Mouse (Mus musculus): Measurements from ENCODE around the gene Wfdc15b.
A peak's percentile ranks its signal among the peaks of the same experiment; 100 is the strongest.
"Not testable (repeated sequence)": the region's sequence is repeated elsewhere in the genome, so short reads cannot be mapped to it uniquely, and the experiment has no call there.

The Wfdc15b gene

GRCm38 (mm10) chr2:164221522-164221921 is at the start of gene Wfdc15b:
TSS of gene Wfdc15b (minus strand) at chr2:164221660.
- DNase-seq: peak in 1 of 2 experiments; percentile 30

GRCm38 (mm10) chr2:164256540-164256939 is 35.1 kb upstream of the Wfdc15b start, which contains the start of gene Svs3b:
TSS of gene Svs3b (minus strand) at chr2:164256640.
- DNase-seq: not testable (repeated sequence)

GRCm38 (mm10) chr2:164238366-164238765 is 16.9 kb upstream of the Wfdc15b start, which contains the start of gene Svs2:
TSS of gene Svs2 (minus strand) at chr2:164238466.
- DNase-seq: no peak

GRCm38 (mm10) chr2:164232671-164233070 is 11.2 kb upstream of the Wfdc15b start:
- no peak for DNase-seq

GRCm38 (mm10) chr2:164228361-164229070 is 7.1 kb upstream of the Wfdc15b start:
- no peak for DNase-seq

- DNase-seq: no peak
These were observed 2.2 kb downstream of the Wfdc15b start for GRCm38 (mm10) chr2:164219295-164219694.

- no peak for DNase-seq
These were observed 8.7 kb downstream of the Wfdc15b start for GRCm38 (mm10) chr2:164212711-164213110.

- DNase-seq: no peak
These were observed 10.6 kb downstream of the Wfdc15b start for GRCm38 (mm10) chr2:164210892-164211291.

- no peak for DNase-seq
These were observed 14.8 kb downstream of the Wfdc15b start for GRCm38 (mm10) chr2:164206676-164207075.

GRCm38 (mm10) chr2:164206011-164206410 is 15.4 kb downstream of the Wfdc15b start:
- DNase-seq: peak; percentile 44 to 60

GRCm38 (mm10) chr2:164199626-164200327 is 21.7 kb downstream of the Wfdc15b start, which contains the start of gene Wfdc15a:
TSS of gene Wfdc15a (minus strand) at chr2:164200130.
- no peak for DNase-seq

GRCm38 (mm10) chr2:164196700-164196990 is 24.8 kb downstream of the Wfdc15b start:
- DNase-seq: no peak

- no peak for DNase-seq
These were observed 25.3 kb downstream of the Wfdc15b start for GRCm38 (mm10) chr2:164195971-164196699.

GRCm38 (mm10) chr2:164194959-164195630 is 26.4 kb downstream of the Wfdc15b start:
- DNase-seq: no peak

- DNase-seq: no peak
These were observed 29.2 kb downstream of the Wfdc15b start for GRCm38 (mm10) chr2:164192279-164192678.

- no peak for DNase-seq
These were observed 30.9 kb downstream of the Wfdc15b start, which contains the start of gene Wfdc12 for GRCm38 (mm10) chr2:164190576-164190975. TSS of gene Wfdc12 (minus strand) at chr2:164190608.

GRCm38 (mm10) chr2:164188722-164189121 is 32.7 kb downstream of the Wfdc15b start:
- DNase-seq: peak in 1 of 2 experiments; percentile 52

GRCm38 (mm10) chr2:164184145-164184719 is 37.2 kb downstream of the Wfdc15b start:
- DNase-seq: no peak

- peak; percentile 33 to 40 for DNase-seq
These were observed 38.1 kb downstream of the Wfdc15b start for GRCm38 (mm10) chr2:164183340-164183739.

GRCm38 (mm10) chr2:164182692-164183255 is 38.7 kb downstream of the Wfdc15b start, which contains the start of gene Wfdc5:
TSS of gene Wfdc5 (minus strand) at chr2:164182742.
- DNase-seq: no peak

- DNase-seq: no peak
These were observed 40.7 kb downstream of the Wfdc15b start for GRCm38 (mm10) chr2:164180770-164181169.

- DNase-seq: peak; percentile 36 to 66
These were observed 41.3 kb downstream of the Wfdc15b start for GRCm38 (mm10) chr2:164180124-164180523.
